Mouse (Mus musculus): ENCODE measurements at regions not wholly inside any gene's neighbourhood (a gene's known extent, or its start where the extent isn't known, plus 50 kb on each side); places are given as distances from the start of the nearest gene placed in this dataset.

- Histone ChIP-seq H3K27me3 (ENCODE audit: insufficient read depth, low read length) (no peaks in the 10 kb centered on the region), H3K9me3 (ENCODE audit: low read depth, low read length) (no peaks in the 10 kb centered on the region), H3K4me3 (ENCODE audit: low read depth, low read length) (no peak overlapping the region), H3K27ac (ENCODE audit: low read depth) (no peak overlapping the region), H3K4me2 (no peak overlapping the region), H3K36me3 (ENCODE audit: insufficient read depth) (no peaks in the 10 kb centered on the region), H3K4me1 (ENCODE audit: insufficient read depth) (no peaks in the 10 kb centered on the region), H3K9ac (no peak overlapping the region)
- DNase-seq (peak; percentile 43), ATAC-seq (ENCODE audit: insufficient read depth) (no peak; the same call in 1 of the 2 replicates)
- no peak for TF ChIP-seq CTCF (IDR thresholded peaks at IDR 0.05; ENCODE audit: low read depth)
- 36% methylated on average over 2 of the region's 2 CpGs for WGBS
These were observed 173.7 kb downstream of the Nmur2 start for GRCm38 (mm10) chr11:55867141-55867540.

GRCm38 (mm10) chr11:55859230-55859629 is 181.6 kb downstream of the Nmur2 start:
- WGBS, result 80% methylated on average over 7 of the region's 7 CpGs
- ATAC-seq (ENCODE audit: insufficient read depth) (no peak), DNase-seq (no peak)
- Histone ChIP-seq H3K9ac (no peak overlapping the region), H3K9me3 (ENCODE audit: low read depth, low read length) (no peaks in the 10 kb centered on the region), H3K27me3 (ENCODE audit: insufficient read depth, low read length) (no peaks in the 10 kb centered on the region), H3K4me3 (ENCODE audit: low read depth, low read length) (no peak overlapping the region), H3K4me2 (no peak overlapping the region), H3K36me3 (ENCODE audit: insufficient read depth) (no peaks in the 10 kb centered on the region), H3K27ac (ENCODE audit: low read depth) (no peak overlapping the region), H3K4me1 (ENCODE audit: insufficient read depth) (no peaks in the 10 kb centered on the region)
- TF ChIP-seq CTCF (IDR thresholded peaks at IDR 0.05; ENCODE audit: low read depth), result no peak

GRCm38 (mm10) chr11:55820479-55820878 is 212.5 kb upstream of the Glra1 start:
- no peak for TF ChIP-seq CTCF (IDR thresholded peaks at IDR 0.05; ENCODE audit: low read depth)
- Histone ChIP-seq H3K27ac (ENCODE audit: low read depth) (no peak overlapping the region), H3K9me3 (ENCODE audit: low read depth, low read length) (no peaks in the 10 kb centered on the region), H3K4me2 (no peak overlapping the region), H3K36me3 (ENCODE audit: insufficient read depth) (no peaks in the 10 kb centered on the region), H3K4me3 (ENCODE audit: low read depth, low read length) (no peak overlapping the region), H3K27me3 (ENCODE audit: insufficient read depth, low read length) (no peaks in the 10 kb centered on the region), H3K9ac (no peak overlapping the region), H3K4me1 (ENCODE audit: insufficient read depth) (no peaks in the 10 kb centered on the region)
- WGBS, result 70% methylated on average over 6 of the region's 6 CpGs
- ATAC-seq (ENCODE audit: insufficient read depth) (no peak), DNase-seq (no peak)

GRCm38 (mm10) chr11:55816566-55816965 is 208.6 kb upstream of the Glra1 start:
- H3K4me2 ChIP-seq, result no peak overlapping the region
- H3K36me3 ChIP-seq (ENCODE audit: insufficient read depth), result no peaks in the 10 kb centered on the region
- DNase-seq (no peak), ATAC-seq (ENCODE audit: insufficient read depth) (no peak)
- no peaks in the 10 kb centered on the region for H3K9me3 ChIP-seq (ENCODE audit: low read depth, low read length)
- no peak overlapping the region for H3K9ac ChIP-seq
- no peak for TF ChIP-seq CTCF (IDR thresholded peaks at IDR 0.05; ENCODE audit: low read depth)
- no peaks in the 10 kb centered on the region for H3K4me1 ChIP-seq (ENCODE audit: insufficient read depth)
- no peak overlapping the region for H3K4me3 ChIP-seq (ENCODE audit: low read depth, low read length)
- H3K27me3 ChIP-seq (ENCODE audit: insufficient read depth, low read length), result no peaks in the 10 kb centered on the region
- no peak overlapping the region for H3K27ac ChIP-seq (ENCODE audit: low read depth)

GRCm38 (mm10) chr11:55810685-55811084 is 202.7 kb upstream of the Glra1 start:
- H3K4me3 ChIP-seq (ENCODE audit: low read depth, low read length), result no peak overlapping the region
- no peak overlapping the region for H3K4me2 ChIP-seq
- no peaks in the 10 kb centered on the region for H3K27me3 ChIP-seq (ENCODE audit: insufficient read depth, low read length)
- no peak overlapping the region for H3K27ac ChIP-seq (ENCODE audit: low read depth)
- no peaks in the 10 kb centered on the region for H3K36me3 ChIP-seq (ENCODE audit: insufficient read depth)
- 73% methylated on average over 3 of the region's 3 CpGs for WGBS
- H3K9me3 ChIP-seq (ENCODE audit: low read depth, low read length), result no peaks in the 10 kb centered on the region
- DNase-seq (peak; percentile 51), ATAC-seq (ENCODE audit: insufficient read depth) (no peak)
- no peak for TF ChIP-seq CTCF (IDR thresholded peaks at IDR 0.05; ENCODE audit: low read depth)
- no peaks in the 10 kb centered on the region for H3K4me1 ChIP-seq (ENCODE audit: insufficient read depth)
- no peak overlapping the region for H3K9ac ChIP-seq

GRCm38 (mm10) chr11:55791195-55791865 is 183.3 kb upstream of the Glra1 start:
- Histone ChIP-seq H3K27ac (ENCODE audit: low read depth) (no peak overlapping the region), H3K4me2 (no peak overlapping the region), H3K4me3 (ENCODE audit: low read depth, low read length) (no peak overlapping the region), H3K27me3 (ENCODE audit: insufficient read depth, low read length) (no peaks in the 10 kb centered on the region), H3K9me3 (ENCODE audit: low read depth, low read length) (no peaks in the 10 kb centered on the region), H3K9ac (no peak overlapping the region), H3K4me1 (ENCODE audit: insufficient read depth) (no peaks in the 10 kb centered on the region), H3K36me3 (ENCODE audit: insufficient read depth) (no peaks in the 10 kb centered on the region)
- DNase-seq (no peak), ATAC-seq (ENCODE audit: insufficient read depth) (no peak)
- WGBS, result 12% methylated on average over 8 of the region's 8 CpGs
- TF ChIP-seq CTCF (IDR thresholded peaks at IDR 0.05; ENCODE audit: low read depth), result no peak

GRCm38 (mm10) chr11:55789638-55790037 is 181.6 kb upstream of the Glra1 start:
- peak; percentile 30; the same call in 1 of the 2 replicates for TF ChIP-seq CTCF (IDR thresholded peaks at IDR 0.05; ENCODE audit: low read depth)
- ATAC-seq (ENCODE audit: insufficient read depth) (no peak), DNase-seq (peak; percentile 9)
- Histone ChIP-seq H3K9me3 (ENCODE audit: low read depth, low read length) (no peaks in the 10 kb centered on the region), H3K27ac (ENCODE audit: low read depth) (no peak overlapping the region), H3K36me3 (ENCODE audit: insufficient read depth) (no peaks in the 10 kb centered on the region), H3K27me3 (ENCODE audit: insufficient read depth, low read length) (no peaks in the 10 kb centered on the region), H3K9ac (no peak overlapping the region), H3K4me3 (ENCODE audit: low read depth, low read length) (no peak overlapping the region), H3K4me1 (ENCODE audit: insufficient read depth) (no peaks in the 10 kb centered on the region), H3K4me2 (no peak overlapping the region)
- WGBS, result 81% methylated on average over 3 of the region's 3 CpGs
